Mouse (Mus musculus) brain, embryonic 14.5 days (tissue): ENCODE data around the gene Csrnp3.

Experiments
- CTCF ChIP-seq: fragments of 200-500 bp; IDR thresholded peaks from 2 replicates; pipeline ENCODE4 v1.5.1; 2012; ENCODE audit warnings: inconsistent platforms, mild to moderate bottlenecking, moderate library complexity, borderline replicate concordance; ENCODE audit not compliant: insufficient read depth, insufficient read length; ENCODE audit errors: extremely low read depth
- POLR2A ChIP-seq: fragments of 200-500 bp; IDR thresholded peaks from 2 replicates; pipeline ENCODE4 v1.6.1; 2012; ENCODE audit warnings: mild to moderate bottlenecking, inconsistent platforms, borderline replicate concordance; ENCODE audit not compliant: poor library complexity, insufficient read depth, insufficient read length, severe bottlenecking; ENCODE audit errors: extremely low read depth

- TF ChIP-seq CTCF = no peak
- no peak for TF ChIP-seq POLR2A
Observed at GRCm38 (mm10) chr2:65934099-65934498, 88.5 kb downstream of the Csrnp3 start.
